Mouse (Mus musculus) limb, embryonic 14.5 days (tissue): ENCODE measurements at regions not wholly inside any gene's neighbourhood (a gene's known extent, or its start where the extent isn't known, plus 50 kb on each side); places are given as distances from the start of the nearest gene placed in this dataset.

ENCODE experiments used
- ATAC-seq: fragments of 200-750 bp; cut with Nextera tagmentation; 2 replicates; pipeline ENCODE4 v1.8.0; 2017; ENCODE audit warnings: low read depth, moderate number of reproducible peaks, moderate TSS enrichment; ENCODE audit not compliant: low FRiP score
- DNase-seq: peaks from one replicate; pipeline ENCODE4 v3.0.0-alpha.2; 2015; ENCODE audit warnings: low spot score
- H3K27ac ChIP-seq: fragments of 300-500 bp; sonication (generic); replicated peaks from 2 replicates; pipeline ENCODE4 v1.5.1; 2014; ENCODE audit warnings: low read depth, mild to moderate bottlenecking, low read length, moderate library complexity, mixed read lengths
- H3K27me3 ChIP-seq: fragments of 300-500 bp; sonication (generic); 2 replicates; pipeline ENCODE4 v1.6.1; 2014; ENCODE audit warnings: low read length, mixed read lengths; ENCODE audit not compliant: control insufficient read depth, insufficient read depth
- H3K36me3 ChIP-seq: fragments of 300-500 bp; sonication (generic); 2 replicates; pipeline ENCODE4 v1.6.1; 2014; ENCODE audit warnings: mild to moderate bottlenecking, low read length, moderate library complexity, mixed read lengths; ENCODE audit not compliant: control insufficient read depth, insufficient read depth
- H3K4me1 ChIP-seq: fragments of 300-500 bp; sonication (generic); 2 replicates; pipeline ENCODE4 v1.6.1; 2014; ENCODE audit warnings: antibody characterized with exemption, low read length, mixed read lengths; ENCODE audit not compliant: control insufficient read depth, insufficient read depth
- H3K4me2 ChIP-seq: fragments of 300-500 bp; sonication (generic); replicated peaks from 2 replicates; pipeline ENCODE4 v1.6.1; 2014; ENCODE audit warnings: low read depth, mild to moderate bottlenecking, low read length, moderate library complexity; ENCODE audit not compliant: severe bottlenecking
- H3K4me3 ChIP-seq: fragments of 300-500 bp; sonication (generic); replicated peaks from 2 replicates; pipeline ENCODE4 v1.5.1; 2014; ENCODE audit warnings: low read length
- H3K9ac ChIP-seq: fragments of 300-500 bp; sonication (generic); 2 replicates; pipeline ENCODE4 v1.6.1; 2014; ENCODE audit warnings: mild to moderate bottlenecking, low read depth, low read length, moderate library complexity; ENCODE audit not compliant: severe bottlenecking
- H3K9me3 ChIP-seq: fragments of 300-500 bp; sonication (generic); 2 replicates; pipeline ENCODE4 v1.6.1; 2016; ENCODE audit warnings: low read length; ENCODE audit not compliant: control insufficient read depth
- POLR2A ChIP-seq: fragments of 200-500 bp; IDR thresholded peaks from 2 replicates; pipeline ENCODE4 v1.8.0; 2012; ENCODE audit warnings: inconsistent platforms, mild to moderate bottlenecking, moderate library complexity, borderline replicate concordance; ENCODE audit not compliant: insufficient read depth, insufficient read length; ENCODE audit errors: extremely low read depth
- WGBS: fragments of 180-500 bp; shearing (Covaris S2); extraction: QIAGEN DNeasy Blood & Tissue Kit; methylation state at CpG from one replicate; pipeline ENCODE4 v1.1.7; 2014; 5-methylcytosine and 5-hydroxymethylcytosine counted together

DNA sequence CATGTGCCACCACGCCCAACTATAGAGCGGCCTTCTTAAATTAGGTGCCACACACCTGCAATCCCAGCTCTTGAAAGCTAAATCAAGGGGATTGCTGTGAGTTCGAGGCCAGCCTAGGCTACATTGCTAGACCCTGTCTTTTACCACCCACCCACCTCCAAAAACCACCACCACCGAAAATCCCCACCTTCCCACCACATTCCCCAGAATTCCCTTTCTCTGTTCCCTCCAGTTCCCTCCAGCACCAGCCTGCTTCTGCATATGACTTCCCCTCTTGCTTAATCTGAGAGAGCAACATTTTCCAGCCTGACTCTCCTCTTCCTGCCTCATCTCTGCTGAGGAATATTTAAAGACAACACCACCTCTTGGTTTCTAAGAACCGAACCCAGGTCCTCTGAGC lies 58.5 kb upstream of the Agps start:
- WGBS, result 95% methylated on average over 5 of the region's 5 CpGs
- TF ChIP-seq POLR2A, result no peak
- Histone ChIP-seq H3K27me3 (no peaks in the 10 kb centered on the region), H3K27ac (no peak overlapping the region), H3K4me2 (no peak overlapping the region), H3K4me1 (no peaks in the 10 kb centered on the region; the same call in 1 of the 2 replicates), H3K4me3 (no peak overlapping the region), H3K9ac (no peak overlapping the region), H3K36me3 (no peaks in the 10 kb centered on the region), H3K9me3 (no peaks in the 10 kb centered on the region)
- no peak for ATAC-seq
- DNase-seq, result no peak

DNA sequence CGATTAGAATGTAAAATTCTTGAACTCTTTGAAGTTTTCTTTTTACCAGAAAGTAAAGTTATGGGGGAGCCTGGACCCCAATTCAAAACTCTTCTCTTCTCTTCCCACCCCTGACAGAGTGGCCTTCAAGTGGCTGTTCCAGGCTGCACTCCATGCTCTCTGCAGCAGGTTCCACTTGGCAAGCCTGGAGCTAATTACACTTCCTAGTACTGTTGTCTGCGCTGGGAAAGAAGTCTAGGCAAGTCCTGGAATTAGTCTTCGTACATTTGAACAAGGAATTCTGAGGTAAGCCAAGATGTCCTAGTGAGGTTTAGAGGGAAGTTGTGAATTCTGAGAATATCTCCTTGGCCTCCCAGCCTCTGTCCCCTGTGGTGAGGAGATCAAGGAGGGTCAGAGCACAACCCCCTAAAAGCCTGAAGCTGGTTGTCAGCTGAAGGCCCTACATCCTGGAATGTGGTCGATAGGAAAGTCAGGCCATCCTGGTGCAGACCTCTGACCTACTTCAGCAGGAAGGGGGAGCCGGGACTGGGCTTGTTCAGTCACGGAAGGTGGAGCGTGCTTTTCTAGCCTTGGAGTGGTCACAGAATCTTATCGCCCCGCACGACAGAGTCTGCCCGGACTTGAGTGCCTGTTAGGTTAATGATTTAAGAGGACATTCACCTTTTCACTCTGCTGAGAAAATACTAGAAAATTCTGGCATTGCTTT lies 59.6 kb upstream of the Agps start:
- DNase-seq (no peak), ATAC-seq (no peak)
- H3K9me3 ChIP-seq, result no peaks in the 10 kb centered on the region
- TF ChIP-seq POLR2A, result no peak
- no peak overlapping the region for H3K9ac ChIP-seq
- H3K36me3 ChIP-seq, result no peaks in the 10 kb centered on the region
- no peaks in the 10 kb centered on the region for H3K27me3 ChIP-seq
- no peak overlapping the region for H3K27ac ChIP-seq
- WGBS, result 37% methylated on average over 11 of the region's 11 CpGs
- H3K4me3 ChIP-seq, result no peak overlapping the region
- no peak overlapping the region for H3K4me2 ChIP-seq
- no peaks in the 10 kb centered on the region; the same call in 1 of the 2 replicates for H3K4me1 ChIP-seq

DNA sequence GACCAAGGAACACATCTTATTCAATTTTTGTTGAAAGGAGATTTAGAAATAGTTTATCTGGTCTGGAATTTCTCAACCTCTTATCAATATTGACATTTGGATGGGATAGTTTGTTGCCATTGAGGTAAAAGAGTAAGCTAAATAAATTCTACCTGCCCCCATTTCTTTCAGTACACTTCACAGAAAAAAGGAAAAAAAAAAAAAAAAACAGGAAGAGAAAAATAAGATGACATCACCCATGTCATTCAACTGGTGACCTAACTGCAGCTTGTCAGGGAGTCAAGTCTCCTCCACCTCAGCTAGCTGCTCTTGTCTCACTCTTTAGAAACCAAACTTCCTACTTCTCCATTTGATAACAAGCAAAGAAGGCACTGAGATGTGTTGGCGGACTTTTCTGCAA lies 61.3 kb upstream of the Agps start:
- ATAC-seq, result no peak
- 90% methylated on average over 1 of the region's 1 CpGs for WGBS
- Histone ChIP-seq H3K27ac (no peak overlapping the region), H3K4me2 (no peak overlapping the region), H3K9ac (no peak overlapping the region), H3K4me1 (no peaks in the 10 kb centered on the region), H3K9me3 (no peaks in the 10 kb centered on the region), H3K4me3 (no peak overlapping the region), H3K27me3 (no peaks in the 10 kb centered on the region), H3K36me3 (no peaks in the 10 kb centered on the region)
- no peak for TF ChIP-seq POLR2A
- DNase-seq, result no peak

DNA sequence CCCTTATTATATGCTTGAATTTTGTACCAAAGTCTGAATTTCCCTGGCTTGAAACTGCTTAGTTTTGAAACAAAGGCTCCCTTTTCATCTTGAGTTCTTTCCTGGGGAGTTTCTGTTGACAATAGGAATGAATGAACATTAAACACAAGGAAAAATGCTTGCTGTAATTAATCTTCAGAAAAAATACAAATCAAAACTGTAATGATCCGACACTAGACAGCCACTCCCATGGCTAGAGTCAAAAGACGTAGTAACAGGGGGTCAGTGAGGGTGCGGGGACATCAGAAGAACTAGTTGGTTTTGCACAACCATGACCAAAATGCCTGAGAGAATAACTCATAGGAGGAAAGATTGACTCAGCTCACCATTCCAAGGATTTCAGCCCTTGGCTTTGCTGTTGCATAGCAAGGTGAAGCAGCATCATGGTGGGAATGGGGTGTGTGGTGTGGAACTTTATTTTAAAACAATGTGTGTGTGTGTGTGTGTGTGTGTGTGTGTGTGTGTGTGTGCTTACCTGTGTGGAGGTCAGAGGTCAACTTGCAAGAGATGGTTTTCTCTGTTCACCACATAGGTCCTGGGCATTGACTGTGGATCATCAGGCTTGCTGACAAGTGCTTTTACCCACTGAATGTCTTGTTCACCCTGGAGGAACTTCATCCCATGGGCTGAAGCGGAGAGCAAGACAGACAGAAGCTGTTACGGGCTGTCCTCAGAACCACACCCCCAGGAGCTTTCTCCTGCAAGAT lies 63.2 kb upstream of the Agps start:
- Histone ChIP-seq H3K9me3 (no peaks in the 10 kb centered on the region), H3K27ac (no peak overlapping the region), H3K4me1 (no peaks in the 10 kb centered on the region), H3K27me3 (no peaks in the 10 kb centered on the region), H3K4me2 (no peak overlapping the region), H3K4me3 (no peak overlapping the region), H3K9ac (no peak overlapping the region), H3K36me3 (no peaks in the 10 kb centered on the region)
- no peak for DNase-seq
- no peak for ATAC-seq
- TF ChIP-seq POLR2A, result no peak
- WGBS, result 89% methylated on average over 5 of the region's 5 CpGs

DNA sequence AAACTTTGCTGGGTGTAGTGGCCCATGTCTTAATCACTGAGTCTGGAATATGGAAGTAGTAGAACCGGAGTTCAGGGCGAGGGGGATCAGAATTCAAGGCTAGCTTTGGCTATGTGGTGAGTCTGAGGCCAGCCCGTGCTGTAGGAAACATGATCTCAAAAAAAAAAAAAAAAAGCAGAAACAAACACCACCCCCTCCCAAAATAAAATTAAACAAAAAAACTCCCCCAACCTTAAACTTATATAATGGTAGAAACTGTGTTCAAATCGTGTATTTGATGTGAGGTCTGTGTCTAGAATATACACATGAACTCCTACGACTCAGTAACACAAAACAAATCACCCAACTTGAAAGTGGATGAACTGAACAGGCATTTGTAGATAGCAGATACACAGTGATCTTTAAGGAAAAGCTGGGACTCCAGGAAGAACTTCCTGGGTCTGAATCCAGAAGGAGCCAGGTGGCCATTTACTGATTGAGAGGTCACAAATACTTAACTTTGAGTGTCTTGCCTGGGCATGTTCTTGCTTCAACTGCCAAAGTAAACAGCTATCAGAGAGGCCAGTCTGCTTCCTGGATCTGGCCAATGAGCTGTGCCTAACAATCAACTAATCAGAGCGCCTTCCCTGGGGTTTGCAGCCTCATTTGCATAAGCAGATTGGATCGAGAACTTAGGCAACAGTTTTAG lies 63.6 kb upstream of the Nfe2l2 start:
- no peaks in the 10 kb centered on the region for H3K36me3 ChIP-seq
- H3K27me3 ChIP-seq, result no peaks in the 10 kb centered on the region
- DNase-seq, result no peak
- WGBS, result 54% methylated on average over 7 of the region's 7 CpGs
- TF ChIP-seq POLR2A, result no peak
- H3K4me3 ChIP-seq, result no peak overlapping the region
- H3K27ac ChIP-seq, result no peak overlapping the region
- no peak overlapping the region for H3K4me2 ChIP-seq
- H3K9ac ChIP-seq, result no peak overlapping the region
- H3K4me1 ChIP-seq, result no peaks in the 10 kb centered on the region
- no peak for ATAC-seq
- no peaks in the 10 kb centered on the region for H3K9me3 ChIP-seq
